In genomic region chr3:100189444-100189843, GRCm38 (mm10) we compare ENCODE assay signal across 9 mouse cellular contexts. TPM values are rescaled to one million over a fixed set of nuclear protein-coding genes. Genes with fewer than 3 reads are reported as not detected.
A peak's percentile ranks its signal among the peaks of the same experiment; 100 is the strongest.
DNase-seq lines count a peak whose midpoint lies in the region; ATAC-seq lines count a peak whose summit lies in the region.
"Had no signal": no experiment of that assay in that cellular context is flagged by ENCODE, and none has a peak within 500 bp of the region (broad histone marks: within the 10 kb centered on the region; RNA-seq: fewer than 3 reads in every experiment).

No protein-coding gene starts in this region.

- H3K27ac ChIP-seq in limb, embryonic 12.5 days: no peak overlapping the region
- H3K27ac ChIP-seq: embryonic facial prominence, embryonic 15.5 days had no signal

- H3K27me3 ChIP-seq in limb, embryonic 12.5 days: no peaks in the 10 kb centered on the region
- H3K27me3 ChIP-seq: embryonic facial prominence, embryonic 15.5 days had no signal

- peaks cover 23% of the 10 kb centered on the region; the same call in 1 of the 2 replicates for H3K36me3 ChIP-seq in limb, embryonic 12.5 days

- H3K9ac ChIP-seq in limb, embryonic 12.5 days (replicated peaks): no peak overlapping the region
- H3K9ac ChIP-seq: embryonic facial prominence, embryonic 15.5 days had no signal

- no peaks in the 10 kb centered on the region for H3K9me3 ChIP-seq in limb, embryonic 12.5 days
- H3K9me3 ChIP-seq: embryonic facial prominence, embryonic 15.5 days had no signal

- no peak overlapping the region for H3K4me2 ChIP-seq in limb, embryonic 12.5 days
- H3K4me2 ChIP-seq: embryonic facial prominence, embryonic 15.5 days had no signal

- DNase-seq in urinary bladder, adult 18-20 months (ENCODE audit: low spot score in 2 of 2): peak; percentile 21 to 24
- DNase-seq in urinary bladder, postnatal 10 days (ENCODE audit: low spot score): no peak
- peak; percentile 33 for DNase-seq in cerebellum, adult 9-11 months
- DNase-seq in frontal cortex, postnatal 25 days (ENCODE audit: low spot score in 2 of 2): peak; percentile 32 to 64
- DNase-seq in kidney, adult 9 months: peak; percentile 76
- peak; percentile 58 for DNase-seq in naive thymus-derived CD4-positive, alpha-beta T cell, adult 2 months (ENCODE audit: low read depth)
- peak; percentile 57 for DNase-seq in thymus, postnatal 14 days

- H3K4me1 ChIP-seq in limb, embryonic 12.5 days (replicated peaks): no peaks in the 10 kb centered on the region
- H3K4me1 ChIP-seq: embryonic facial prominence, embryonic 15.5 days had no signal

- no peak overlapping the region for H3K4me3 ChIP-seq in limb, embryonic 12.5 days (replicated peaks)
- H3K4me3 ChIP-seq: embryonic facial prominence, embryonic 15.5 days had no signal

- 0 out of 2 replicates have a peak, but pooled peaks have one; percentile 26 for ATAC-seq in limb, embryonic 12.5 days (ENCODE audit: insufficient number of reproducible peaks, insufficient read depth, low FRiP score, low TSS enrichment, low read depth)

- 45% methylated on average over 1 of the region's 1 CpGs for WGBS in limb, embryonic 12.5 days

RNA-seq across cellular contexts. Expression of gene Wdr3, which starts 27.2 kb away (rescaled TPM):
- 56.0 and 58.2 TPM in 2 replicates for polyA plus RNA-seq in limb, embryonic 12.5 days (2016; fragmentation: Nextera tagmentation; extraction: Ambion mirVana)

RNA-seq across cellular contexts. Expression of gene Gdap2, which starts 27.3 kb away (rescaled TPM):
- polyA plus RNA-seq in limb, embryonic 12.5 days (2016; fragmentation: Nextera tagmentation; extraction: Ambion mirVana): 22.5 and 26.8 TPM in 2 replicates
